Mouse (Mus musculus) duodenum, adult 2 months (tissue): Measurements from ENCODE around the gene Mogs. TPM values are rescaled to one million over a fixed set of nuclear protein-coding genes. Genes with fewer than 3 reads are reported as not detected.

Experiments used
- polyA plus RNA-seq: library from polyadenylated mRNA; depleted of rRNA; stranded (reverse); fragments of >200 nt; gene quantifications from 2 replicates; pipeline ENCODE4 v1.2.3, GENCODE M21; 2012; ENCODE audit warnings: low replicate concordance; rRNA removed

Gene Mogs
- polyA plus RNA-seq: 51.8 and 63.1 TPM in 2 replicates

DNA sequence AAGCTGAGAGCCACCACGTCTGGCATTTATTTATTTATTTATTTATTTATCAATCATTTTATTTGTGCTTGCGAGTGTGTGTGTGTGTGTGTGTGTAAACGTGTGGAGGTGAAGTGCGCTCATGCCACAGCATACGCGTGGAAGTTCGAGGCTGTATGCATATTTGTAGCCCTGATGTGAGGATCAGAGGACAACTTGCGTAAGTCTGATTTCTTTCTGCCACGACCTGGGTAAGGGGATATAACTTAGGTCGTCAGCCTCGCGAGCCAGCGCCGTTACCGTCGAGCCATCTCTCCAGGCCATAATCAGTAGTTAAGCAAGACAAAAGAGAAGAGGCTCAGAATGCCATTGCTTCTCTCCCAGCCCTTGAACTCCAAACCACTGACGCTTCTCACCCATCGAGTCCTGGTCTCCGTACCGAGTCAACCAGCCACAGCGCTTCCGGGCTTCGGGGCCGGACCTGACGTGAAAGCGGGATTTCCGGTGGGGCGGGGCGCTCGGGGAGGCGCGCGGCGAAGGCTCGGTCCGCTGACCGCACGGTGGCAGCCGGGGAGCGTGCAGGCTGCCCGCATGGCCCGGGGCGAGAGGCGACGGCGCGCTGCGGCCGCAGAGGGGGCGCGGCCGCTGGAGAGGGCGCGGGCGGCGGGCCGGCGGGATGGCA, at the start of gene Mogs:
Gene Mogs (plus strand): TSS at position 486 of the 661 bp plus-strand sequence.

DNA sequence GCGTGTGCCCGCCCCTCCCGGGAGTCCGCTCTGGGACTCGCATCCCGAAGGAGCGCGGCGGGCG, 45.2 kb upstream of the Mogs start, which contains the start of gene Tlx2:
Gene Tlx2 (minus strand): TSS at position 47 of the 64 bp plus-strand sequence.

GRCm38 (mm10) chr6:83077630-83078323, 37.5 kb upstream of the Mogs start, which contains the start of gene Pcgf1:
Gene Pcgf1 (plus strand): TSS chr6:83077869.

DNA sequence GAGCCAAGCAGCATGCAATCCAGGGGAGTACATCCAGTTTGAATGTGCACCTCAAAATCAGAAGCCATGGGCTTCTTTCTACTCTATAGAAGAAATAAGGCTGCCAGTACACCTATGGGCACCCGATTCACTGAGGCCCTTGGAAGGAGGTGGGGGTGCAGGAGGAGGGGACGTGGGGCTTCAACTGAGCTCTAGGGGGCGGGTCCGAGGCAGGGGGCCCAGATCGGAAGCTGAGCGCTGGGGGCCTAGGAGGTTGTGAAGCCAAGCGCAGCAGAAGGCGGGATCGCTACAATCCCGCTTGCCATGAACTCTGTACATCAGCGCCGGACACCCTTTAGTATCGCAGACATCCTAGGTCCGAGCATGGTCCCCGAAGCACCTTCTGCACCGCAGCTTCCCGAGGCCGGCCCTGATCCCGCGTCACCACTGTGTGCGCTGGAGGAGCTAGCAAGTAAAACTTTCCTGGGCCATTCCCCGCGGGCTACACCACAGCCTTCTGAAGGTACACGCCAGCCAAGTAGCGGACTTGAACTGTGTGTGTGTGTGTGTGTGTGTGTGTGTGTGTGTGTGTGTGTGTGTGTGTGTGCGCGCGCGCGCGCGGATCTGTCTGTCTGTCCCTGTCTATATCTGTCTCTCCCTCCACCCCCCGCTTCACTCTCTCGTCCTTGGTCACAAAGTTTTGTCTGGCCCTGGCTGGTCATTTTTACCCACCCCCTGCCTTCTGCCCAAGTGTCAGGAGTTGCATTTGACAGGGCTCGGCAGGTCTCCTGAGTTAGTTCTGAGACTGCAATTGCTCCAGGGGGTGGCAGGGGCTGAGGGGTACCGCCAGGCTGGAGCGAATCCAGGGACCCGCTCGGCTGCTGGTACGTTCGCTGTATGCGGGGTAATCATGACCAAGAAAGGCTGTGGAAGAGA, 28.9 kb upstream of the Mogs start, which contains the start of gene Lbx2:
Gene Lbx2 (plus strand): TSS at position 247 of the 915 bp plus-strand sequence.

DNA sequence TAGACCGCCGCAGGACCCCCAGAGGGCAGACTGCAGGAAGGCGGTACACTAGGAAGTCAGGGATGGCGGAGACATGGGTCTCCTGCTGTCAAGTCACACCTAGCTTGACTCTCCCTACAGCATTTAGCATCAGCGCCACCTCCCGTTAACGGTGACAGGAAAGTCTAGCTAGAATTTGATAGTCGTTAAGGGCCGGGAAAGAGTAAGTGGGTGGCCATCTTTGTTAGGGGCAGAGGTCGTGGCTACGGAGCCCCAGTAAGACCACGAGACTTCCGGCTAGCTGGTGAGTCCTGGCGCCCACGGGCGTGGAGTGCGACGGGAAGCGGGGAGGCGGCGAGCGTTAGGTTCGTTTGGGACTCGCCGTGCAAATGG, 14.0 kb upstream of the Mogs start, which contains the start of the genes Ccdc142 and Gm42688:
Gene Ccdc142 (plus strand): TSS at position 286 of the 372 bp plus-strand sequence.
Gene Gm42688 (plus strand): TSS at position 302 of the 372 bp plus-strand sequence.

GRCm38 (mm10) chr6:83108762-83109668, 6.3 kb upstream of the Mogs start, which contains the start of gene Mrpl53:
Gene Mrpl53 (plus strand): TSS chr6:83109040.

GRCm38 (mm10) chr6:83120930-83121862, 5.9 kb downstream of the Mogs start, which contains the start of gene Wbp1:
Gene Wbp1 (minus strand): TSS chr6:83121559.

DNA sequence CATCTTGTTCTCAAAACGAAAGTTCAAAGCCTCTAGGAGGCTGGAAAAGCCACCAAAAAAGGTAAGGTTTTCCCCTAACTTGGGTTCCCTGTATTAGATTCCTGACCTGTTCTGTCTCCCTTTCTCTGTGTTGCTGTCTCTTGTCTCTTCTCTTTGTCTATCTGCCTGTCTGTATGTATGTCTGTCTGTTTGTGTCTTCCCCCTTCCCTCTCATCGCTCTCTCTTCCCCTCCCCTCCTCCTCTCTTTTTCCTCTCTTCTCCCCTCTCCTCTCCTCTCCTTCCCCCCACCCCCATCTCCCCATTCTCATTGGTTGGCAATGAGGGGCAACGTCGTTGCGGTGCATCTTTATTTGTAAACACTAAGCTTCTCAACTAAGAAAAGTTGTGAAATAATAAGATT, 10.0 kb downstream of the Mogs start, which contains the start of gene Ino80b:
Gene Ino80b (minus strand): TSS at position 101 of the 400 bp plus-strand sequence.

DNA sequence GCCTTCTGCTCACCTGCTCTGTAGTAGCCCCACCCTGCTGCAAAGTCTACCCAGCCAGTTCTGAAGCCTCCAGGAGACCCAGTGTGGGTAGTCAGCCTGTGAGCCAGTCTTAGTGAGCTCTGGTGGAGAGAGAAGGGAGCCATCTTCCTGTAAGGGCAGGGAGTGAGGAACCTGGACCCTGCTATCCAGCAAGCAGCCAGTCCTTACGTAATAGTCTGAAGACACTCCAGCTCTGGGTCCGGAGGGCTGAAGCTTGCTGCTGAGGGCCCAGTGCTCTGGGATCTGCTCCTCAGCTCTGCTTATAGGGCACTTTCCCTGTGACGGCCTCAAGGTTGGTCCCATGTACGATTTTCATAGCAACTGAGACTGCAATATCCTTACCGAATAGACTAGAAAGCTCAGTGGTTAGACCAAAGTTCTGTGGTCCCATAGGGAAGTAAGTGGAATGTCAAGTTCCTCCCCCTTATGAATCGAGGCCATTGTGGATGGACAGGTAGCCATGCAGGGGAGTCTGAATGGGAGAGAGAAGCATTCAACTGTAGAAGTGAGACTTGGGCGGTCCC, 19.7 kb downstream of the Mogs start, which contains the start of gene Rtkn:
Gene Rtkn (plus strand): TSS at position 513 of the 563 bp plus-strand sequence.

DNA sequence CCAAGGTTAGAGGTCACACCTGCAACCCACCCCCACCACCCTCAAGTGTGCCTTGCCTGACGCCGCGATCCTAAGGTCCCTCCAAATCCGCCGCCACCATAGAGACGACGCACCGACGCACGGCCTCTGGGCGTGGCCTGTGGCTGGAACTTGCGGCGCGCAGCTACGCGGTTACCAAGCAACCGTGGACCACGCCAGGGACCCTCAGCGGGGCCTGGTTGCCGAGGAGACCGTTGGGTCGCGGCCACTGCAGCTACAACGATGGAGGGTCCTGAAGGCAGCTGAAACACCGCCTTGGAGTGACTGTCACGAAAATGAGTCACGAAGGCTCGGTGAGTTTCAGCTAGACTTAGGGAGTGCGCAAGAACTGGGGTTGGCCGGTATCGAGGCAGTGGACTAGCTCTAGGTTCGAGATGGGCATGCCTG, 41.0 kb downstream of the Mogs start, which contains the start of the genes Wdr54 and 1700003E16Rik:
Gene Wdr54 (minus strand): TSS at position 139 of the 426 bp plus-strand sequence.
Gene 1700003E16Rik (plus strand): TSS at position 146 of the 426 bp plus-strand sequence.

DNA sequence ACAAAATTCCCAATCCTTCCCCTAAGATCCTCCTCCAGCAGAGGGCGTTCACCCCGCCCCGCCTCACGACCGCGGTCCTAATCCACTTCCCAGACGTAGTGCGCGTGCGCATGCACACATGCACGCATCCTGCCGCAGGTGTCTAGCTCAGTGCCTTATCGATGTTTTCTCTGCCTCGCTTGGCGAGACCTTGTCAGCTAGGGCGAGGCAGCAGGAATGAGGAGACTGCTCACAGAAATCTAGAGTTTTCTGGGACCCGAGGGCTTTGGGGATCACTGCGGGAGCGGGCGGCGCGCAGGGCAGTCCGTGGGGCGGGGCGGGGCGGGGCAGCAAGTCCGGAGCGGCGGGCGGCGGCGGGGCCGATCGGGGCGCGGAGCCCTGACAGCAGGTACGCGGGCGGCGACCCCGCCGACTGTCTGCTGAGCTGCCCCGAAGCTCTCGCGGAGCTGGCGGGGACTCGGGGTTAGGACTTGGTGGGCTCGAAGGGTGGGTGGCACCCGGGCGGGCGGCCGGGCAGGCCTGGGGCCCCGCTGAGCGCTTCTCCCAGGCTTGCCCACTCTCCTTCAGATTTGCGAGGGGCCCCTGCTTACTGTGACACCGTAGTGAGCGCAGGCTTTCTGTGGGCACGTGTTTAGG, 50.4 kb downstream of the Mogs start, which contains the start of gene Dctn1:
Gene Dctn1 (plus strand): TSS at position 314 of the 636 bp plus-strand sequence.

Other genes with a start within 250 kb of the Mogs start
- 0.37 and 0.41 TPM in 2 replicates for gene Sema4f, start 175.7 kb upstream of the Mogs start, polyA plus RNA-seq
- gene M1ap, start 168.6 kb upstream of the Mogs start, polyA plus RNA-seq: 0.46 TPM in 1 of 2 replicates, not detected in the other
- 5.2 and 5.9 TPM in 2 replicates for gene Dok1, start 82.0 kb upstream of the Mogs start, polyA plus RNA-seq
- 0.98 and 1.3 TPM in 2 replicates for gene Loxl3, start 81.3 kb upstream of the Mogs start, polyA plus RNA-seq
- 823 and 950 TPM in 2 replicates for gene Aup1, start 61.0 kb upstream of the Mogs start, polyA plus RNA-seq
- 24.9 and 33.2 TPM in 2 replicates for gene Htra2, start 60.2 kb upstream of the Mogs start, polyA plus RNA-seq
- gene Dqx1, start 57.7 kb upstream of the Mogs start, polyA plus RNA-seq: 38.3 and 46.4 TPM in 2 replicates
- gene Tlx2, start 45.2 kb upstream of the Mogs start, polyA plus RNA-seq: 6.0 and 9.6 TPM in 2 replicates
- 6.3 and 8.7 TPM in 2 replicates for gene Pcgf1, start 37.6 kb upstream of the Mogs start, polyA plus RNA-seq
- gene Lbx2, start 29.1 kb upstream of the Mogs start, polyA plus RNA-seq: 1.1 and 1.3 TPM in 2 replicates
- 10.7 and 21.4 TPM in 2 replicates for gene Ccdc142, start 13.9 kb upstream of the Mogs start, polyA plus RNA-seq
- gene Gm42688, start 13.9 kb upstream of the Mogs start, polyA plus RNA-seq: 5.3 and 7.2 TPM in 2 replicates
- gene Mrpl53, start 6.5 kb upstream of the Mogs start, polyA plus RNA-seq: 55.7 and 58.1 TPM in 2 replicates
- gene Wbp1, start 6.1 kb downstream of the Mogs start, polyA plus RNA-seq: 246 and 297 TPM in 2 replicates
- 48.4 and 118 TPM in 2 replicates for gene Ino80b, start 9.9 kb downstream of the Mogs start, polyA plus RNA-seq
- gene Rtkn, start 20.0 kb downstream of the Mogs start, polyA plus RNA-seq: 115 and 204 TPM in 2 replicates
- gene Wdr54, start 40.9 kb downstream of the Mogs start, polyA plus RNA-seq: 1.0 and 1.3 TPM in 2 replicates
- 0.15 and 0.22 TPM in 2 replicates for gene 1700003E16Rik, start 40.9 kb downstream of the Mogs start, polyA plus RNA-seq
- gene Dctn1, start 50.4 kb downstream of the Mogs start, polyA plus RNA-seq: 119 and 175 TPM in 2 replicates
- 31.0 and 32.6 TPM in 2 replicates for gene Slc4a5, start 104.3 kb downstream of the Mogs start, polyA plus RNA-seq
- 1.2 and 4.1 TPM in 2 replicates for gene Mthfd2, start 210.4 kb downstream of the Mogs start, polyA plus RNA-seq
- 14.7 and 20.9 TPM in 2 replicates for gene Mob1a, start 210.5 kb downstream of the Mogs start, polyA plus RNA-seq
- gene Bola3, start 233.7 kb downstream of the Mogs start, polyA plus RNA-seq: 11.9 and 186 TPM in 2 replicates